Comparison of ENCODE assay signal across 8 mouse cellular contexts in genomic region chr2:146221076-146221928, GRCm38 (mm10). TPM values are rescaled to one million over a fixed set of nuclear protein-coding genes. Genes with fewer than 3 reads are reported as not detected.
DNase-seq lines count a peak whose midpoint lies in the region; ATAC-seq and TF ChIP-seq lines count a peak whose summit lies in the region.

Gene Insm1, plus strand, starts transcription at chr2:146221921.

- peak within 1 kb of the TSS; percentile 43; the same call in 1 of the 2 replicates for H3K9ac ChIP-seq in limb, embryonic 11.5 days (ENCODE audit: low read length)
- H3K9ac ChIP-seq in midbrain, embryonic 15.5 days = peak within 1 kb of the TSS; percentile 91

- WGBS in kidney, adult 2 months = 2% methylated on average over 81 of the region's 86 CpGs
- WGBS in limb, embryonic 11.5 days = under 1% methylated on average over 54 of the region's 86 CpGs
- WGBS in midbrain, embryonic 15.5 days = under 1% methylated on average over 69 of the region's 86 CpGs

- DNase-seq in kidney, adult 2 months = peak; percentile 36
- no peak for DNase-seq in kidney, adult 8-10 months
- DNase-seq in brain, adult 2 months (ENCODE audit: low read depth, low spot score) = peak; percentile 62
- peak; percentile 80 for DNase-seq in limb, embryonic 11.5 days (ENCODE audit: low spot score)
- DNase-seq in testis, postnatal 10 days (ENCODE audit: low spot score) = peak; percentile 59

- no peak within 1 kb of the TSS for H3K27ac ChIP-seq in kidney, adult 2 months (ENCODE audit: insufficient read depth, low read depth, low read length)
- no peak within 1 kb of the TSS for H3K27ac ChIP-seq in embryonic fibroblast, embryonic 13.5 days (ENCODE audit: insufficient read depth, low read length)
- H3K27ac ChIP-seq in limb, embryonic 11.5 days (replicated peaks; ENCODE audit: low read depth, low read length) = no peak within 1 kb of the TSS
- H3K27ac ChIP-seq in midbrain, embryonic 15.5 days = peak within 1 kb of the TSS; percentile 97

- H3K4me2 ChIP-seq in limb, embryonic 11.5 days (ENCODE audit: low read depth, severe bottlenecking) = peak within 1 kb of the TSS; percentile 95
- peak within 1 kb of the TSS; percentile 91 for H3K4me2 ChIP-seq in midbrain, embryonic 15.5 days

- H3K4me3 ChIP-seq in kidney, adult 2 months (ENCODE audit: insufficient read depth, low read depth, low read length) = peak within 1 kb of the TSS; percentile 7
- peak within 1 kb of the TSS; percentile 31 for H3K4me3 ChIP-seq in embryonic fibroblast, embryonic 13.5 days (ENCODE audit: insufficient read depth, low read length)
- H3K4me3 ChIP-seq in limb, embryonic 11.5 days (ENCODE audit: low read depth, low read length) = peak within 1 kb of the TSS; percentile 47
- peak within 1 kb of the TSS; percentile 87 for H3K4me3 ChIP-seq in midbrain, embryonic 15.5 days

- peaks cover 20% of the 10 kb centered on the region for H3K27me3 ChIP-seq in kidney, adult 2 months (replicated peaks; ENCODE audit: control insufficient read depth, insufficient read depth, low read length)
- peaks cover 89% of the 10 kb centered on the region for H3K27me3 ChIP-seq in limb, embryonic 11.5 days (ENCODE audit: control insufficient read depth, insufficient read depth, low read length)
- peaks cover 6% of the 10 kb centered on the region; the same call in 1 of the 2 replicates for H3K27me3 ChIP-seq in midbrain, embryonic 15.5 days (replicated peaks)

- no peaks in the 10 kb centered on the region for H3K36me3 ChIP-seq in kidney, adult 2 months (ENCODE audit: control insufficient read depth, insufficient read depth, low read length)
- no peaks in the 10 kb centered on the region for H3K36me3 ChIP-seq in limb, embryonic 11.5 days (ENCODE audit: control insufficient read depth, insufficient read depth, low read length)
- no peaks in the 10 kb centered on the region for H3K36me3 ChIP-seq in midbrain, embryonic 15.5 days (replicated peaks)

- TF ChIP-seq CTCF in kidney, adult 2 months (conservative IDR thresholded peaks at IDR 0.05; ENCODE audit: insufficient read depth, insufficient read length, low read depth, low read length) = no peak
- TF ChIP-seq CTCF in embryonic fibroblast, embryonic 13.5 days (IDR thresholded peaks at IDR 0.05; ENCODE audit: borderline replicate concordance, insufficient read depth, low read length) = no peak

- no peak for TF ChIP-seq POLR2A in kidney, adult 2 months (IDR thresholded peaks at IDR 0.05; ENCODE audit: low read depth, low read length)
- no peak for TF ChIP-seq POLR2A in embryonic fibroblast, embryonic 13.5 days (IDR thresholded peaks at IDR 0.05; ENCODE audit: low read depth, low read length)

- H3K9me3 ChIP-seq in limb, embryonic 11.5 days (ENCODE audit: control insufficient read depth, low read length) = no peaks in the 10 kb centered on the region
- no peaks in the 10 kb centered on the region for H3K9me3 ChIP-seq in midbrain, embryonic 15.5 days

- peak; percentile 30 for ATAC-seq in inflammation-experienced regulatory T-cells, adult 6 months
- ATAC-seq in limb, embryonic 11.5 days (ENCODE audit: insufficient number of reproducible peaks, low FRiP score, low TSS enrichment, low read depth) = peak; percentile 54; the same call in 1 of the 2 replicates
- ATAC-seq in midbrain, embryonic 15.5 days (replicated peaks) = peak; percentile 74

- no peaks in the 10 kb centered on the region; the same call in 1 of the 2 replicates for H3K4me1 ChIP-seq in kidney, adult 2 months (ENCODE audit: control insufficient read depth, insufficient read depth, low read length)
- H3K4me1 ChIP-seq in embryonic fibroblast, embryonic 13.5 days (ENCODE audit: control insufficient read depth, insufficient read depth, low read length) = no peaks in the 10 kb centered on the region; the same call in 1 of the 2 replicates
- H3K4me1 ChIP-seq in limb, embryonic 11.5 days (ENCODE audit: control insufficient read depth, insufficient read depth, low read length) = peaks cover 20% of the 10 kb centered on the region
- peaks cover 57% of the 10 kb centered on the region for H3K4me1 ChIP-seq in midbrain, embryonic 15.5 days

RNA-seq across cellular contexts. Expression of gene Insm1, which starts in this region (rescaled TPM):
- 0.17 TPM in 1 of 2 replicates, not detected in the other for polyA plus RNA-seq in kidney, adult 2 months (2012; rRNA removed)
- polyA plus RNA-seq in embryonic fibroblast, embryonic 13.5 days (2011; ENCODE audit: insufficient read length, low read depth, missing spikeins) = not detected in 2 replicates
- not detected for polyA plus RNA-seq in inflammation-experienced regulatory T-cells, adult 6 months (2017; shearing (Covaris generic))
- 0.06 and 0.09 TPM in 2 replicates for polyA plus RNA-seq in limb, embryonic 11.5 days (2014; fragmentation: Nextera tagmentation; extraction: Ambion mirVana)
- polyA plus RNA-seq in midbrain, embryonic 15.5 days (2015; fragmentation: Nextera tagmentation; extraction: Ambion mirVana) = 3.5 and 4.2 TPM in 2 replicates

Comparison
In these comparisons a context has a peak if more than half of its experiments do, and no peak if none do; other contexts are left out.
1. Peak in DNase-seq and H3K4me3 ChIP-seq in kidney, adult 2 months; RNA of the gene not detected or under 1 TPM.
2. Peak in ATAC-seq in inflammation-experienced regulatory T-cells, adult 6 months; RNA of the gene not detected or under 1 TPM.
3. Peak in DNase-seq, ATAC-seq, H3K4me3 ChIP-seq, H3K9ac ChIP-seq and H3K4me2 ChIP-seq in limb, embryonic 11.5 days; RNA of the gene not detected or under 1 TPM.
4. DNase-seq: peak in brain, adult 2 months (single experiment) and testis, postnatal 10 days (single experiment); none in kidney, adult 8-10 months (0 of 2).
5. H3K4me3 ChIP-seq: peak in every context shown above with its lines; median percentile 87 in midbrain, embryonic 15.5 days; 47 in limb, embryonic 11.5 days; 31 in embryonic fibroblast, embryonic 13.5 days; 7 in kidney, adult 2 months.
6. Peak in every context shown above with its lines, with median percentiles within 50 percentile points of each other: ATAC-seq.